ENCODE assay signal across 28 mouse cellular contexts in the genomic region with DNA sequence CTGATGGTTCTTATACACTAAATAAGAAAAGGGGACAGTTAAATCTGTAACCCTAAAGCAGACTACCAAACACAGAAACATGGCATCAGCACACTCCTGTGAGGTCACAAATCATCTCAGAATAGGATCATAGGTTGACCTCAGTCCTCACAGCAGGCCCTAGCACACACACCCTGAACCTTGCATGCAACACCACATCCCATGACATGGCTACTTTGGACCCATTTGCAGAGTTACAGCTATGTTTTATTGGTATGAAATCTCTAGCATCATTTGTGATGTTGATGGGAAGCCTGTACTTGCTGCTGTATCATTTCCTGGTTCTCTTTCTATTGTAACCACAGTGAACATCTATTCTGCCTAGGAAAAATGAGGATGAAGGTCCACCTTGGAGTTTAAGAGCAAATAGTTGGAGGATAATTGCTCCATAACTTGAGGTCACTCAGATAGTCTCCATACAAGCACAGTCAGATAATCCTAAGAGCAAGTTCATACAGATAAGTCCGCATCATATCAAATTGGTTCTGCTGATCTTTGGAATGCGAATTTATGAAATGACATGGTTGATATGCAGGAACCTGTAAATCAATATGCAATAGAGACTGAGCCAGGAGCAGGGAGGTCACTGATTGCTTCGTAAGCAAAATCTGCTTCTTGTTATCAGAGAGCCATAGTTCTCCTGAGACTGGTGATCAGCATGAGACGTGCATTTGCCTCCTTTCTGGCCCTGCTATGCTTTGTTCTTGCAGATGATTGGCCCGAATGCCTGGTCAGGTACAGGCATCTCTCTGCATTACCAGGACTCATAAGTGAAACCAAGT. TPM values are rescaled to one million over a fixed set of nuclear protein-coding genes. Genes with fewer than 3 reads are reported as not detected.
"Had no signal": no experiment of that assay in that cellular context is flagged by ENCODE, and none has a peak within 500 bp of the region (broad histone marks: within the 10 kb centered on the region; RNA-seq: fewer than 3 reads in every experiment).

No protein-coding gene starts in this region.

- H3K4me3 ChIP-seq: gastrocnemius, adult 2 months; heart, adult 2 months; heart, embryonic 13.5 days; heart, embryonic 15.5 days; hindbrain, embryonic 10.5 days; hindbrain, embryonic 12.5 days; layer of hippocampus, adult 2 months; left cerebral cortex, adult 2 months; limb, embryonic 10.5 days; limb, embryonic 12.5 days; liver, embryonic 13.5 days; liver, embryonic 15.5 days had no signal

- ATAC-seq: forebrain, postnatal 0 days; hindbrain, embryonic 16.5 days; inflammation-experienced regulatory T-cells, adult 6 months had no signal

- DNase-seq: forebrain, postnatal 0 days; gastrocnemius, adult 2 months; gastrocnemius, postnatal 10 days; gastrocnemius, postnatal 25 days; heart, adult 2 months; heart, postnatal 14 days; heart, postnatal 4 days; kidney, adult 11 months; kidney, adult 2 months; kidney, adult 9 months; kidney, postnatal 10 days; kidney, postnatal 25 days; kidney, postnatal 4 days; liver, embryonic 13.5 days had no signal

- H3K9ac ChIP-seq: forebrain, postnatal 0 days; heart, embryonic 13.5 days; heart, embryonic 15.5 days; hindbrain, embryonic 12.5 days; hindbrain, embryonic 14.5 days; limb, embryonic 12.5 days; liver, embryonic 13.5 days; liver, embryonic 15.5 days had no signal

- H3K4me2 ChIP-seq: heart, embryonic 11.5 days; heart, embryonic 13.5 days; heart, embryonic 15.5 days; hindbrain, embryonic 12.5 days; hindbrain, embryonic 14.5 days; limb, embryonic 12.5 days; liver, embryonic 11.5 days; liver, embryonic 13.5 days; liver, embryonic 15.5 days had no signal

- H3K4me1 ChIP-seq: heart, embryonic 13.5 days; heart, embryonic 15.5 days; hindbrain, embryonic 10.5 days; hindbrain, embryonic 12.5 days; limb, embryonic 10.5 days; limb, embryonic 12.5 days; liver, embryonic 13.5 days; liver, embryonic 15.5 days had no signal

- H3K9me3 ChIP-seq: heart, embryonic 13.5 days; heart, embryonic 15.5 days; hindbrain, embryonic 10.5 days; hindbrain, embryonic 12.5 days; limb, embryonic 10.5 days; limb, embryonic 12.5 days; liver, embryonic 13.5 days; liver, embryonic 15.5 days had no signal

- H3K27me3 ChIP-seq: heart, embryonic 13.5 days; heart, embryonic 15.5 days; hindbrain, embryonic 12.5 days; liver, embryonic 13.5 days; liver, embryonic 15.5 days had no signal

- H3K27ac ChIP-seq: gastrocnemius, adult 2 months; heart, adult 2 months; heart, embryonic 13.5 days; heart, embryonic 15.5 days; hindbrain, embryonic 10.5 days; hindbrain, embryonic 12.5 days; hindbrain, embryonic 14.5 days; layer of hippocampus, adult 2 months; left cerebral cortex, adult 2 months; limb, embryonic 10.5 days; limb, embryonic 12.5 days; liver, embryonic 13.5 days; liver, embryonic 15.5 days had no signal

- H3K36me3 ChIP-seq: heart, embryonic 13.5 days; heart, embryonic 15.5 days; hindbrain, embryonic 10.5 days; hindbrain, embryonic 12.5 days; limb, embryonic 10.5 days; limb, embryonic 12.5 days; liver, embryonic 13.5 days; liver, embryonic 15.5 days had no signal

RNA-seq across cellular contexts. Expression of a gene that starts 14.1 kb away (rescaled TPM):
- polyA plus RNA-seq: heart, embryonic 11.5 days; hindbrain, embryonic 10.5 days; limb, embryonic 10.5 days; limb, embryonic 12.5 days had no signal
